Mouse (Mus musculus) liver, embryonic 14.5 days (tissue): ENCODE measurements at regions not wholly inside any gene's neighbourhood (a gene's known extent, or its start where the extent isn't known, plus 50 kb on each side); places are given as distances from the start of the nearest gene placed in this dataset.

Source experiments
- CTCF ChIP-seq: IDR thresholded peaks from 2 replicates; pipeline ENCODE4 v1.5.1; 2016; ENCODE audit warnings: antibody characterized with exemption, low read depth, control low read depth
- EP300 ChIP-seq: IDR thresholded peaks from 2 replicates; pipeline ENCODE4 v1.6.1; 2016; ENCODE audit warnings: antibody characterized with exemption, low read depth

DNA sequence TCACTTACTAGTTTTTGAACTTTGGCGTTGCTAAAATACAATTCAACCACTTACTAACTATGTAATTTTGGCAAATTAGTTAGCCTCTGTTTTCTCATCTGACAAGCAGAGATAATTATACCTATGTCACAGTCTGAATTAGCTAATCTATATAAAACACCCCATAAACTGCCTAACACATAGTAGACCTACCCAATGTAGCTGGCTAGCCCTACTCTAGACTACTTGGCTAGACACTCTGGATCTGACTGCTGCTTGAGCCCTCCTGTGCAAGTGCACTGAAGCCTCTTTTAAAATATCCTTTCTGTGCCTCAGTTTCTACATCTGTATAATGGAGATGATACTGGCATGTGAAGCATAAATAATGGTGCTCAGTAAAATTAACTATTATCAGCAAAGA is 227.6 kb upstream of the Meox2 start:
- TF ChIP-seq EP300 (no peak), CTCF (no peak)
